Mouse (Mus musculus) A20 (cell line): Measurements from ENCODE around the gene 1700008O03Rik.

Source experiments
- DNase-seq: peaks from one replicate; pipeline ENCODE4 v3.0.0-alpha.2; 2011; ENCODE audit warnings: low read depth, low spot score

1700008O03Rik gene

GRCm38 (mm10) chr7:44375793-44376192 is 9.8 kb downstream of the 1700008O03Rik start:
- no peak for DNase-seq

- no peak for DNase-seq
These were observed 10.4 kb downstream of the 1700008O03Rik start for GRCm38 (mm10) chr7:44375207-44375606.

GRCm38 (mm10) chr7:44374756-44375155 is 10.9 kb downstream of the 1700008O03Rik start:
- DNase-seq, result peak; percentile 48

GRCm38 (mm10) chr7:44373889-44374652 is 11.5 kb downstream of the 1700008O03Rik start:
- DNase-seq, result peak; percentile 92

GRCm38 (mm10) chr7:44373460-44373859 is 12.2 kb downstream of the 1700008O03Rik start:
- no peak for DNase-seq

GRCm38 (mm10) chr7:44372678-44373077 is 12.9 kb downstream of the 1700008O03Rik start:
- DNase-seq, result no peak

GRCm38 (mm10) chr7:44360792-44361301 is 24.8 kb downstream of the 1700008O03Rik start:
- peak; percentile 62 for DNase-seq

GRCm38 (mm10) chr7:44359908-44360672 is 25.5 kb downstream of the 1700008O03Rik start:
- DNase-seq, result peak; percentile 98

- DNase-seq, result no peak
These were observed 26.6 kb downstream of the 1700008O03Rik start for GRCm38 (mm10) chr7:44358886-44359654.

GRCm38 (mm10) chr7:44358012-44358411 is 27.6 kb downstream of the 1700008O03Rik start:
- DNase-seq, result no peak

GRCm38 (mm10) chr7:44357531-44357930 is 28.1 kb downstream of the 1700008O03Rik start:
- DNase-seq, result no peak

GRCm38 (mm10) chr7:44356590-44357481 is 28.8 kb downstream of the 1700008O03Rik start:
- no peak for DNase-seq

GRCm38 (mm10) chr7:44355411-44355810 is 30.2 kb downstream of the 1700008O03Rik start:
- no peak for DNase-seq

GRCm38 (mm10) chr7:44353601-44354340 is 31.8 kb downstream of the 1700008O03Rik start:
- DNase-seq, result no peak

- DNase-seq, result no peak
These were observed 32.6 kb downstream of the 1700008O03Rik start for GRCm38 (mm10) chr7:44352750-44353600.

- DNase-seq, result no peak
These were observed 33.5 kb downstream of the 1700008O03Rik start for GRCm38 (mm10) chr7:44351881-44352749.

GRCm38 (mm10) chr7:44350957-44351711 is 34.5 kb downstream of the 1700008O03Rik start:
- DNase-seq, result peak; percentile 77
